Mouse (Mus musculus): Measurements from ENCODE around the gene Stag1. TPM values are rescaled to one million over a fixed set of nuclear protein-coding genes. Genes with fewer than 3 reads are reported as not detected.
A peak's percentile ranks its signal among the peaks of the same experiment; 100 is the strongest.

Gene Stag1
- total RNA-seq, 2 experiments from 2014 or later: 27.1 to 30.6 TPM

GRCm38 (mm10) chr9:100602130-100602529 is 4.5 kb downstream of the Stag1 start:
- DNase-seq (ENCODE audit: low spot score): no peak
- intact Hi-C loops (cut with DNase I): no loop called here

GRCm38 (mm10) chr9:100603156-100603555 is 5.6 kb downstream of the Stag1 start:
- DNase-seq (ENCODE audit: low spot score): no peak
- intact Hi-C loops (cut with DNase I): no loop called here

- DNase-seq (ENCODE audit: low spot score): no peak
- intact Hi-C loops (cut with DNase I): no loop called here
Observed at GRCm38 (mm10) chr9:100605522-100605921, 7.9 kb downstream of the Stag1 start.

GRCm38 (mm10) chr9:100605985-100606554 is 8.5 kb downstream of the Stag1 start:
- intact Hi-C loops (cut with DNase I): no loop called here
- no peak for DNase-seq (ENCODE audit: low spot score)

GRCm38 (mm10) chr9:100613501-100614071 is 16.0 kb downstream of the Stag1 start:
- no peak for DNase-seq (ENCODE audit: low spot score)
- intact Hi-C loops (cut with DNase I): no loop called here

- intact Hi-C loops (cut with DNase I): no loop called here
- DNase-seq (ENCODE audit: low spot score): no peak
Observed at GRCm38 (mm10) chr9:100616947-100617346, 19.3 kb downstream of the Stag1 start.

- no peak for DNase-seq (ENCODE audit: low spot score)
- intact Hi-C loops (cut with DNase I): no loop called here
Observed at GRCm38 (mm10) chr9:100626258-100626657, 28.7 kb downstream of the Stag1 start.

- no peak for DNase-seq (ENCODE audit: low spot score)
- intact Hi-C loops (cut with DNase I): loop anchor here (5.0 to 10.0 kb wide), 3 partner anchors 124 to 514 kb away; no protein-coding TSS in a partner anchor
Observed at GRCm38 (mm10) chr9:100640754-100641153, 43.2 kb downstream of the Stag1 start.

GRCm38 (mm10) chr9:100641391-100642085 is 43.9 kb downstream of the Stag1 start:
- intact Hi-C loops (cut with DNase I): loop anchor here (2.0 to 10.0 kb wide), 6 partner anchors 97 to 513 kb away; no protein-coding TSS in a partner anchor
- DNase-seq (ENCODE audit: low spot score): no peak

- no peak for DNase-seq (ENCODE audit: low spot score)
- intact Hi-C loops (cut with DNase I): loop anchor here (2.0 to 10.0 kb wide), 6 partner anchors 98 to 512 kb away; no protein-coding TSS in a partner anchor
Observed at GRCm38 (mm10) chr9:100642186-100642839, 44.7 kb downstream of the Stag1 start.

- intact Hi-C loops (cut with DNase I): loop anchor here (1.0 to 10.0 kb wide), 7 partner anchors 98 to 512 kb away; no protein-coding TSS in a partner anchor
- DNase-seq (ENCODE audit: low spot score): peak; percentile 99
Observed at GRCm38 (mm10) chr9:100642840-100643697, 45.5 kb downstream of the Stag1 start.

- peak; percentile 56 for DNase-seq (ENCODE audit: low spot score)
- intact Hi-C loops (cut with DNase I): loop anchor here (5.0 to 10.0 kb wide), 3 partner anchors 121 to 511 kb away; no protein-coding TSS in a partner anchor
Observed at GRCm38 (mm10) chr9:100644071-100644771, 46.6 kb downstream of the Stag1 start.

- no peak for DNase-seq (ENCODE audit: low spot score)
- intact Hi-C loops (cut with DNase I): loop anchor here (5.0 to 10.0 kb wide), 3 partner anchors 42 to 510 kb away; no protein-coding TSS in a partner anchor
Observed at GRCm38 (mm10) chr9:100645026-100645940, 47.7 kb downstream of the Stag1 start.

- intact Hi-C loops (cut with DNase I): loop anchor here (5.0 to 10.0 kb wide), 3 partner anchors 41 to 509 kb away; no protein-coding TSS in a partner anchor
- no peak for DNase-seq (ENCODE audit: low spot score)
Observed at GRCm38 (mm10) chr9:100646276-100646675, 48.7 kb downstream of the Stag1 start.

GRCm38 (mm10) chr9:100647774-100648323 is 50.3 kb downstream of the Stag1 start:
- DNase-seq (ENCODE audit: low spot score): no peak
- intact Hi-C loops (cut with DNase I): loop anchor here (5.0 to 10.0 kb wide), 3 partner anchors 39 to 507 kb away; no protein-coding TSS in a partner anchor

- intact Hi-C loops (cut with DNase I): no loop called here
- no peak for DNase-seq (ENCODE audit: low spot score)
Observed at GRCm38 (mm10) chr9:100654104-100654503, 56.5 kb downstream of the Stag1 start.

- no peak for DNase-seq (ENCODE audit: low spot score)
- intact Hi-C loops (cut with DNase I): no loop called here
Observed at GRCm38 (mm10) chr9:100656058-100656457, 58.5 kb downstream of the Stag1 start.

Measured in heart, postnatal 25 days (tissue).